Mouse (Mus musculus) heart, postnatal 10 days (tissue): Measurements from ENCODE around the gene Ascc1. TPM values are rescaled to one million over a fixed set of nuclear protein-coding genes. Genes with fewer than 3 reads are reported as not detected.
"Not testable (repeated sequence)": the region's sequence is repeated elsewhere in the genome, so short reads cannot be mapped to it uniquely, and the experiment has no call there.

Experiments used
- DNase-seq, 2 experiments: peaks; one replicate each; pipeline ENCODE4 v3.0.0; 2021
- intact Hi-C: fragments of 180-260 bp; cut with DNase I; formaldehyde crosslinking; loops from one replicate; pipeline ENCODE4 v1.15.1; 2025
- microRNA-seq, 2 experiments: library from miRNA; unstranded; fragments of <30 nt; microRNA quantifications; one replicate each; pipeline ENCODE4 v1.2.0; 2022
- total RNA-seq, 2 experiments: library from RNA; stranded (reverse); gene quantifications; 2 replicates each; pipeline ENCODE4 v1.2.3; 2021

The Ascc1 gene
- total RNA-seq, 2 experiments from 2014 or later: 20.8 to 22.8 TPM

- DNase-seq: not testable (repeated sequence)
- intact Hi-C loops: loop anchor here (2.0 kb wide), 2 partner anchors 43 to 97 kb away; no protein-coding TSS in a partner anchor
Measured at GRCm38 (mm10) chr10:60147510-60148047, 145.0 kb downstream of the Ascc1 start.

- peak; percentile 84 to 89 for DNase-seq
- intact Hi-C loops: loop anchor here (2.0 kb wide), 2 partner anchors 43 to 97 kb away; no protein-coding TSS in a partner anchor
Measured at GRCm38 (mm10) chr10:60148087-60148486, 145.5 kb downstream of the Ascc1 start.

Small RNA genes lying within 50 kb of the gene (microRNA-seq; reads per million reads assigned to microRNA genes)
- gene Mir6906: 0 reads per million in 2 experiments

Other genes with a start within 250 kb of the Ascc1 start
- gene Dnajb12, start 123.2 kb upstream of the Ascc1 start, total RNA-seq: 10 to 100 TPM; 35.2 to 41.9 TPM
- 100 to 1,000 TPM in 1 of 2 experiments, 10 to 100 TPM in 1; 65.8 to 116 TPM for gene Ddit4, start 51.0 kb upstream of the Ascc1 start, total RNA-seq
- gene Anapc16, start 330 bp downstream of the Ascc1 start, total RNA-seq: 10 to 100 TPM; 73.8 to 83.7 TPM
- 10 to 100 TPM in 1 of 2 experiments, 1 to 10 TPM in 1; 8.8 to 11.0 TPM for gene Spock2, start 103.4 kb downstream of the Ascc1 start, total RNA-seq
- 1 to 10 TPM; 1.4 to 1.8 TPM for gene Chst3, start 216.5 kb downstream of the Ascc1 start, total RNA-seq